ENCODE assay signal across 50 mouse cellular contexts in the genomic region with DNA sequence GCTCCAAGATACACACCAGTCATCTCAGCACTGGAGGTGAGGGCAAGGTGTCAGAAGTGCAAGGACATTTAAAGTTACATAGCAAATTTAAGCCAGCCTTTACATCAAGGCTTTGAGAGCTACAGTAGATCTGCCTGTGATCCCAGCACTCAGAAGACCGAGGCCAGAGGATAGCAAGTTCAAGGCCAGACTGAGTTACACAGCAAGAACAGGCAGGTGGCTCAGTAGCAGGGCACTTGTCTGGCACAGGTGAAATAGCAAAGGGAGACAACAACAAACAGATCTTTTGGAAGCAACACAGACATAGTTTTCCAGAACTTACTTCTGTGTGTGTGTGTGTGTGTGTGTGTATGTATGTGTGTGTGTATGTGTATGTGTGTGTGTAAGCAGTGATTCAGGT. TPM values are rescaled to one million over a fixed set of nuclear protein-coding genes. Genes with fewer than 3 reads are reported as not detected.
"Had no signal": no experiment of that assay in that cellular context is flagged by ENCODE, and none has a peak within 500 bp of the region (broad histone marks: within the 10 kb centered on the region; RNA-seq: fewer than 3 reads in every experiment).

No protein-coding gene starts in this region.

- DNase-seq: heart, postnatal 10 days; heart, postnatal 14 days; heart, postnatal 36 days; heart, postnatal 4 days; kidney, adult 11 months; kidney, adult 18-20 months; kidney, adult 2 months; kidney, adult 8-10 months; kidney, adult 9 months; kidney, postnatal 10 days; kidney, postnatal 14 days; kidney, postnatal 25 days; kidney, postnatal 36 days; kidney, postnatal 4 days; layer of hippocampus, adult 9-11 months; layer of hippocampus, postnatal 36 days had no signal

- ATAC-seq: hindbrain, embryonic 16.5 days; hindbrain, postnatal 0 days; inflammation-experienced regulatory T-cells, adult 6 months; intestine, embryonic 15.5 days; intestine, embryonic 16.5 days; intestine, postnatal 0 days had no signal

- H3K4me2 ChIP-seq: heart, embryonic 11.5 days; heart, embryonic 12.5 days; heart, embryonic 13.5 days; heart, embryonic 15.5 days; hindbrain, embryonic 12.5 days; hindbrain, embryonic 13.5 days; hindbrain, embryonic 14.5 days; hindbrain, embryonic 15.5 days; intestine, embryonic 15.5 days; kidney, embryonic 15.5 days had no signal

- H3K9me3 ChIP-seq: heart, embryonic 10.5 days; heart, embryonic 12.5 days; heart, embryonic 13.5 days; heart, embryonic 15.5 days; hindbrain, embryonic 10.5 days; hindbrain, embryonic 12.5 days; hindbrain, embryonic 13.5 days; hindbrain, embryonic 15.5 days; intestine, embryonic 15.5 days; kidney, embryonic 15.5 days had no signal

- H3K9ac ChIP-seq: heart, embryonic 12.5 days; heart, embryonic 13.5 days; heart, embryonic 15.5 days; hindbrain, embryonic 12.5 days; hindbrain, embryonic 13.5 days; hindbrain, embryonic 14.5 days; hindbrain, embryonic 15.5 days; intestine, embryonic 15.5 days; kidney, embryonic 15.5 days had no signal

- H3K4me1 ChIP-seq: heart, embryonic 15.5 days; hindbrain, embryonic 10.5 days; hindbrain, embryonic 12.5 days; hindbrain, embryonic 15.5 days had no signal

- H3K36me3 ChIP-seq: intestine, embryonic 15.5 days had no signal

- H3K27ac ChIP-seq: heart, embryonic 10.5 days; heart, embryonic 13.5 days; heart, embryonic 15.5 days; hindbrain, embryonic 10.5 days; hindbrain, embryonic 12.5 days; hindbrain, embryonic 13.5 days; hindbrain, embryonic 14.5 days; hindbrain, embryonic 15.5 days; hindbrain, postnatal 0 days; intestine, embryonic 15.5 days; kidney, embryonic 15.5 days; kidney, postnatal 0 days; layer of hippocampus, adult 2 months had no signal

- H3K27me3 ChIP-seq: heart, embryonic 12.5 days; heart, embryonic 13.5 days; heart, embryonic 15.5 days; hindbrain, embryonic 12.5 days; hindbrain, embryonic 13.5 days; hindbrain, embryonic 15.5 days; intestine, embryonic 15.5 days; kidney, embryonic 15.5 days had no signal

- H3K4me3 ChIP-seq: heart, embryonic 10.5 days; heart, embryonic 12.5 days; heart, embryonic 13.5 days; heart, embryonic 15.5 days; hindbrain, embryonic 10.5 days; hindbrain, embryonic 12.5 days; hindbrain, embryonic 13.5 days; hindbrain, embryonic 15.5 days; intestine, embryonic 15.5 days; kidney, embryonic 15.5 days; layer of hippocampus, adult 2 months had no signal

RNA-seq across cellular contexts. Expression of a gene that starts 19.0 kb away (rescaled TPM):
- total RNA-seq: hematopoietic stem cell, adult 5-6 weeks had no signal

RNA-seq across cellular contexts. Expression of a gene that starts 42.8 kb away (rescaled TPM):
- total RNA-seq: heart, postnatal 10 days; heart, postnatal 14 days; heart, postnatal 25 days; heart, postnatal 36 days; heart, postnatal 4 days; hematopoietic stem cell, adult 5-6 weeks; hindbrain, postnatal 0 days; layer of hippocampus, adult 18-20 months; layer of hippocampus, adult 2 months; layer of hippocampus, adult 8-10 months; layer of hippocampus, postnatal 14 days; layer of hippocampus, postnatal 25 days; layer of hippocampus, postnatal 36 days had no signal
- polyA plus RNA-seq: heart, embryonic 10.5 days; heart, embryonic 11.5 days; heart, embryonic 12.5 days; heart, embryonic 13.5 days; heart, embryonic 14.5 days; heart, embryonic 15.5 days; heart, embryonic 16.5 days; heart, postnatal 0 days; hindbrain, embryonic 10.5 days; hindbrain, embryonic 11.5 days; hindbrain, embryonic 12.5 days; hindbrain, embryonic 13.5 days; hindbrain, embryonic 14.5 days; hindbrain, embryonic 15.5 days; hindbrain, embryonic 16.5 days; hindbrain, postnatal 0 days; inflammation-experienced regulatory T-cells, adult 6 months; intestine, embryonic 14.5 days; intestine, embryonic 15.5 days; intestine, embryonic 16.5 days; intestine, postnatal 0 days; kidney, adult 2 months; kidney, embryonic 14.5 days; kidney, embryonic 15.5 days; kidney, embryonic 16.5 days; kidney, postnatal 0 days; large intestine, adult 2 months had no signal

RNA-seq across cellular contexts. Expression of a gene that starts 42.8 kb away (rescaled TPM):
- total RNA-seq: heart, postnatal 10 days; heart, postnatal 14 days; heart, postnatal 25 days; heart, postnatal 36 days; heart, postnatal 4 days; hematopoietic stem cell, adult 5-6 weeks; layer of hippocampus, postnatal 10 days had no signal
- polyA plus RNA-seq: heart, postnatal 0 days; intestine, embryonic 14.5 days; intestine, embryonic 16.5 days; intestine, postnatal 0 days; kidney, adult 2 months; kidney, postnatal 0 days had no signal
